Mouse (Mus musculus): ENCODE data around the gene Ndufa5.

GRCm38 (mm10) chr6:24542393-24542792 is 14.6 kb upstream of the Ndufa5 start:
- no peak for TF ChIP-seq CTCF (IDR thresholded peaks at IDR 0.05; ENCODE audit: low read depth, low read length)
- no peak for TF ChIP-seq POLR2A (IDR thresholded peaks at IDR 0.05; ENCODE audit: insufficient read depth, low read length)

Measured in ES-Bruce4 (cell line).